Mouse (Mus musculus) lung, embryonic 15.5 days (tissue): Measurements from ENCODE around the gene Mocs3. TPM values are rescaled to one million over a fixed set of nuclear protein-coding genes. Genes with fewer than 3 reads are reported as not detected.
A peak's percentile ranks its signal among the peaks of the same experiment; 100 is the strongest.

ENCODE experiments used
- ATAC-seq: fragments of 200-750 bp; cut with Nextera tagmentation; 2 replicates; pipeline ENCODE4 v1.8.0; 2017; ENCODE audit warnings: moderate number of reproducible peaks, borderline replicate concordance; ENCODE audit not compliant: low FRiP score, low TSS enrichment; ENCODE audit errors: extremely low read depth
- H3K27ac ChIP-seq: fragments of 300-500 bp; sonication (generic); 2 replicates; pipeline ENCODE4 v1.5.1; 2015; ENCODE audit warnings: moderate library complexity, mild to moderate bottlenecking, inconsistent platforms
- H3K27me3 ChIP-seq: fragments of 300-500 bp; sonication (generic); 2 replicates; pipeline ENCODE4 v1.6.1; 2015; ENCODE audit warnings: inconsistent platforms
- H3K36me3 ChIP-seq: fragments of 300-500 bp; sonication (generic); 2 replicates; pipeline ENCODE4 v1.6.1; 2015; ENCODE audit warnings: inconsistent platforms
- H3K4me1 ChIP-seq: fragments of 300-500 bp; sonication (generic); 2 replicates; pipeline ENCODE4 v1.6.1; 2015; ENCODE audit warnings: inconsistent platforms
- H3K4me2 ChIP-seq: fragments of 300-500 bp; sonication (generic); 2 replicates; pipeline ENCODE4 v1.6.1; 2015; ENCODE audit warnings: inconsistent platforms, mild to moderate bottlenecking, moderate library complexity
- H3K4me3 ChIP-seq: fragments of 300-500 bp; sonication (generic); 2 replicates; pipeline ENCODE4 v1.5.1; 2015; ENCODE audit warnings: mild to moderate bottlenecking, inconsistent platforms
- H3K9ac ChIP-seq: fragments of 300-500 bp; sonication (generic); 2 replicates; pipeline ENCODE4 v1.6.1; 2015; ENCODE audit warnings: inconsistent platforms
- H3K9me3 ChIP-seq: fragments of 300-500 bp; sonication (generic); 2 replicates; pipeline ENCODE4 v1.6.1; 2016; ENCODE audit warnings: inconsistent platforms
- WGBS: fragments of 180-500 bp; shearing (Covaris S2); methylation state at CpG from one replicate; pipeline ENCODE4 v1.1.7; 2015; 5-methylcytosine and 5-hydroxymethylcytosine counted together
- polyA plus RNA-seq: library from polyadenylated mRNA; unstranded; fragments of >200 nt; fragmentation: Nextera tagmentation; extraction: Ambion mirVana; gene quantifications from 2 replicates; pipeline ENCODE4 v1.2.1, GENCODE M21; 2015

Mocs3 gene
- polyA plus RNA-seq, 1 experiment from 2014 or later: 7.8 TPM

- Histone ChIP-seq H3K36me3 (peaks cover 37% of the 10 kb centered on the region; the same call in 1 of the 2 replicates), H3K9ac (peak within 1 kb of the TSS; percentile 99), H3K9me3 (no peaks in the 10 kb centered on the region), H3K4me2 (peak within 1 kb of the TSS; percentile 75), H3K4me1 (peaks cover 18% of the 10 kb centered on the region), H3K27ac (peak within 1 kb of the TSS; percentile 98), H3K27me3 (no peaks in the 10 kb centered on the region), H3K4me3 (peak within 1 kb of the TSS; percentile 100)
- WGBS: under 1% methylated on average over 67 of the region's 89 CpGs
- peak; percentile 90 for ATAC-seq
Measured at GRCm38 (mm10) chr2:168206725-168207644, 23.4 kb upstream of the Mocs3 start, which contains the start of gene Adnp. Adnp (minus strand) TSS chr2:168207112.

- Histone ChIP-seq H3K36me3 (peaks cover 46% of the 10 kb centered on the region), H3K27me3 (no peaks in the 10 kb centered on the region), H3K4me1 (peaks cover 18% of the 10 kb centered on the region), H3K9me3 (no peaks in the 10 kb centered on the region), H3K27ac (peak overlapping the region; percentile 98), H3K4me3 (no peak overlapping the region), H3K4me2 (0 out of 2 replicates have a peak overlapping the region, but pooled peaks have one; percentile 75), H3K9ac (no peak overlapping the region)
- WGBS: 87% methylated on average over 3 of the region's 3 CpGs
- no peak for ATAC-seq
Measured at GRCm38 (mm10) chr2:168207883-168208282, 22.5 kb upstream of the Mocs3 start.

- Histone ChIP-seq H3K4me2 (no peak overlapping the region), H3K36me3 (peaks cover 80% of the 10 kb centered on the region), H3K4me1 (no peaks in the 10 kb centered on the region), H3K9me3 (no peaks in the 10 kb centered on the region), H3K27ac (no peak overlapping the region), H3K27me3 (no peaks in the 10 kb centered on the region), H3K9ac (no peak overlapping the region), H3K4me3 (no peak overlapping the region)
- ATAC-seq: no peak
- WGBS: 47% methylated on average over 5 of the region's 5 CpGs
Measured at GRCm38 (mm10) chr2:168213788-168214397, 16.5 kb upstream of the Mocs3 start.

- no peaks in the 10 kb centered on the region for H3K9me3 ChIP-seq
- peaks cover 2% of the 10 kb centered on the region for H3K4me1 ChIP-seq
- no peak overlapping the region for H3K4me2 ChIP-seq
- no peak overlapping the region for H3K4me3 ChIP-seq
- peaks cover 74% of the 10 kb centered on the region for H3K36me3 ChIP-seq
- 86% methylated on average over 6 of the region's 6 CpGs for WGBS
- H3K27me3 ChIP-seq: no peaks in the 10 kb centered on the region
- H3K27ac ChIP-seq: no peak overlapping the region
- no peak overlapping the region for H3K9ac ChIP-seq
- ATAC-seq: no peak
Measured at GRCm38 (mm10) chr2:168223326-168223725, 7.1 kb upstream of the Mocs3 start.

GRCm38 (mm10) chr2:168229116-168230025 lies 1.1 kb upstream of the Mocs3 start:
- Histone ChIP-seq H3K27ac (peak overlapping the region; percentile 88), H3K36me3 (peaks cover 34% of the 10 kb centered on the region), H3K9ac (peak overlapping the region; percentile 80), H3K9me3 (no peaks in the 10 kb centered on the region), H3K27me3 (no peaks in the 10 kb centered on the region), H3K4me1 (peaks cover 27% of the 10 kb centered on the region), H3K4me2 (peak overlapping the region; percentile 96), H3K4me3 (peak overlapping the region; percentile 66)
- 16% methylated on average over 41 of the region's 41 CpGs for WGBS
- ATAC-seq: 0 out of 2 replicates have a peak, but pooled peaks have one; percentile 15

- Histone ChIP-seq H3K27ac (peak overlapping the region; percentile 88), H3K27me3 (no peaks in the 10 kb centered on the region), H3K4me2 (peak overlapping the region; percentile 96), H3K36me3 (peaks cover 20% of the 10 kb centered on the region), H3K4me1 (peaks cover 27% of the 10 kb centered on the region), H3K4me3 (peak overlapping the region; percentile 66), H3K9me3 (no peaks in the 10 kb centered on the region), H3K9ac (peak overlapping the region; percentile 80)
- peak; percentile 36; the same call in 1 of the 2 replicates for ATAC-seq
- 2% methylated on average over 90 of the region's 105 CpGs for WGBS
Measured at GRCm38 (mm10) chr2:168230773-168231470, 500 bp downstream of the Mocs3 start.

GRCm38 (mm10) chr2:168231471-168231829 lies 1.0 kb downstream of the Mocs3 start:
- 50% methylated on average over 30 of the region's 33 CpGs for WGBS
- peak overlapping the region; percentile 80 for H3K9ac ChIP-seq
- H3K4me3 ChIP-seq: peak overlapping the region; percentile 66

GRCm38 (mm10) chr2:168233286-168233685 lies 2.9 kb downstream of the Mocs3 start:
- Histone ChIP-seq H3K9ac (no peak overlapping the region), H3K4me2 (no peak overlapping the region), H3K27ac (no peak overlapping the region), H3K36me3 (peaks cover 12% of the 10 kb centered on the region), H3K27me3 (no peaks in the 10 kb centered on the region), H3K4me1 (peaks cover 25% of the 10 kb centered on the region), H3K9me3 (no peaks in the 10 kb centered on the region), H3K4me3 (no peak overlapping the region)
- no peak for ATAC-seq
- 86% methylated on average over 5 of the region's 5 CpGs for WGBS

More at GRCm38 (mm10) chr2:168231471-168231829, 1.0 kb downstream of the Mocs3 start:
- H3K27ac ChIP-seq: no peak overlapping the region
- no peaks in the 10 kb centered on the region for H3K9me3 ChIP-seq
- H3K36me3 ChIP-seq: peaks cover 15% of the 10 kb centered on the region
- ATAC-seq: no peak
- peaks cover 27% of the 10 kb centered on the region for H3K4me1 ChIP-seq
- H3K4me2 ChIP-seq: peak overlapping the region; percentile 96
- no peaks in the 10 kb centered on the region for H3K27me3 ChIP-seq

- WGBS: 91% methylated on average over 4 of the region's 4 CpGs
Measured at GRCm38 (mm10) chr2:168238335-168238734, 7.9 kb downstream of the Mocs3 start.

GRCm38 (mm10) chr2:168242841-168243240 lies 12.4 kb downstream of the Mocs3 start:
- Histone ChIP-seq H3K27me3 (peaks cover 7% of the 10 kb centered on the region; the same call in 1 of the 2 replicates), H3K4me3 (no peak overlapping the region), H3K9me3 (no peaks in the 10 kb centered on the region), H3K27ac (no peak overlapping the region), H3K9ac (no peak overlapping the region), H3K36me3 (no peaks in the 10 kb centered on the region), H3K4me2 (no peak overlapping the region), H3K4me1 (no peaks in the 10 kb centered on the region)
- no peak for ATAC-seq

More at GRCm38 (mm10) chr2:168238335-168238734, 7.9 kb downstream of the Mocs3 start:
- no peaks in the 10 kb centered on the region for H3K4me1 ChIP-seq
- no peak overlapping the region for H3K4me3 ChIP-seq
- H3K9ac ChIP-seq: no peak overlapping the region
- no peaks in the 10 kb centered on the region for H3K9me3 ChIP-seq
- ATAC-seq: no peak
- H3K4me2 ChIP-seq: no peak overlapping the region
- 0 out of 2 replicates have a peak, but pooled peaks cover 3% of the 10 kb centered on the region for H3K27me3 ChIP-seq
- no peak overlapping the region for H3K27ac ChIP-seq
- peaks cover 9% of the 10 kb centered on the region for H3K36me3 ChIP-seq

- ATAC-seq: no peak
- no peak overlapping the region for H3K4me3 ChIP-seq
- no peaks in the 10 kb centered on the region for H3K36me3 ChIP-seq
- H3K4me1 ChIP-seq: no peaks in the 10 kb centered on the region
- no peaks in the 10 kb centered on the region for H3K9me3 ChIP-seq
- H3K27ac ChIP-seq: no peak overlapping the region
- no peak overlapping the region for H3K4me2 ChIP-seq
- 77% methylated on average over 4 of the region's 4 CpGs for WGBS
- H3K27me3 ChIP-seq: peaks cover 7% of the 10 kb centered on the region; the same call in 1 of the 2 replicates
- H3K9ac ChIP-seq: no peak overlapping the region
Measured at GRCm38 (mm10) chr2:168243278-168243677, 12.9 kb downstream of the Mocs3 start.
